Mouse (Mus musculus): ENCODE measurements around the gene Shisal2a.

Gene Shisal2a

DNA sequence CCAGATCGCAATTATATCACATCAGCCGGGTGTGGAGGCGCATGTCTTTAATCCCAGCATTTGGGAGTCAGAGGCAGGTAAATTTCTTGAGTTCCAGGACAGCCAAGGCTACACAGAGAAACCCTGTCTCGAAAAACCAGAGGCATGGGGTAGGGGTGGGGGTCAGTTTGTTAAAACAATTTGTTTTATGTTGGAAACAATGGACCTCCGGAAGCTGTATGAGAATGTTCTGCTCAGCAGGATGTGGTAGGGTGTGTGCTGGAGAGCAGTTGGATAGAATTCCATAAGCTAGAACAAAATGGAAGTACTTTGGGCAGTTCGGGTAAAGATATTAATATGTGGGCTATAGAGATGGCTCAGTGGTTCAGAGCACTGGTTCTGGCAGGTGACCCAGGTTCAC is 47.7 kb downstream of the Shisal2a start:
- no peak for DNase-seq

DNA sequence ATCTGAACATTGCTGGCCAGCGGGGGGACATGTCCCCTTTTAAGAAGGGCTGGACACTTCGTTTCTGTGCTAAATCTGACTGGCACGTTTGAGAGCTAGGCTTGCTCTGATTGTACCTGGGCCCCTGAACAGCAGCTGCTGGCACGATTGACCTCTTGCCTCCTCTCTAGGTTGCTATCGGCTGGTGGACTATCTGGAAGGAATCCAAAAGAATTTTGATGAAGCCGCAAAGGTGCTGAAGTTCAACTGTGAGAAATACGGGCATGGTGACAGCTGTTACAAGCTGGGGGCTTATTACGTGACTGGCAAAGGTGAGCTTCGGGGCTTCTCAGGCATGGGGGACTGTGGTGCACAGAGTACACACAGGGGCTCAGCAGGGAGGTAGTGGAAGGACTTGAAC is 51.1 kb downstream of the Shisal2a start:
- DNase-seq: no peak

DNA sequence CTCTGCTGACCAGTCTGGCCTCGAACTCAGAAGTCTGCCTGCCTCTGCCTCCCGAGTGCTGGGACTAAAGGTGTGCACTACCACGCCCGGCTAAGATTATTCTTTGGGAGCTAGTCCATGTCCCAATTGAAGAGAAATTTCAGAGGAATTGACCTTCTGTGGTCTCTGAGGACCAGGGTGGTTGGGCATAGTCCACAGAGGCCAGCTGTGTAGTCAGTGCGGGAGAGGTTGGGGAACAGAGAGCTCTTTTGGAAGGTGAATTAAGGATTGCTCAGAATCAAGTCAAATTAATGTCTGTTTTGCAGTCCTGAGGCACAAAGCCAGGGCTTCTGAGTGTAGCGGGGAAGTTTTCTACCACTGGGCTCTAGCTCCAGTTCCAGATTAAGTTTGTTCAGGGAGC is 53.3 kb downstream of the Shisal2a start:
- no peak for DNase-seq

DNA sequence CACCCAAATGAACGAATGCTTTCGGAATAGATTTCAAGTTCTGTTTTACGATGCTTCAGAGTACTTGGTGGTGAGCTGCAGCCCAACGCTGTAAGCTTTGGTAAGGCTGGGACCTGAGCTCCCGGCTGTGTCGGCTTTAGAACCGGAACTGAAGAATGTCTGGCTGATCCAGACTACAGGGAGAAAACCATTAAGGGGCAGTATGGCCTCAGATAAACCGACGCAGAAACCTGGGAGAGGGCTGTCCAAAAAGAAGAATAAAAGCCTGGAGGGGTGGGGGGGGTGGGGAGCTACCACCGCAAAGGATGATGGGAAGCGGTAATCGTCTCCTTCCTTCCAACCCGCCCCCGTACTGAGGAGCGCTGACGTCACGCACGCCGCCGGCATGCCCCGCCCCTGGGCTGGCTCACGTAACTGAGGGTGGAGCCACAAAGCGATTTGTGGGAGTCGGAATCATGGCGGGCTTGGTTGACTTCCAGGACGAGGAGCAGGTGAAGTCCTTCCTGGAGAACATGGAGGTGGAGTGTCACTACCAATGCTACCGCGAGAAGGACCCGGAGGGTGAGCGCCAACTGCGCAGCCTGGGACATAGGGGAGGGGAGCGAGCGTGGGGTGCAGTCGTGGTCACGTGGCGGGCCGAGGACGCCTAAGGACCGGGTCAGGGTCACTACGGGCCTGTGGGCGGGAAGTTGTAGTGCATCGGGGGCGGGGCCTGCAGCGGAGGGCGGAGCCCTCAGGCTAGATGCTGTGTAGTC is 55.2 kb downstream of the Shisal2a start, which contains the start of gene Coa7:
Gene Coa7 (plus strand): TSS at position 411 of the 755 bp plus-strand sequence.
- DNase-seq: peak; percentile 90 to 93

DNA sequence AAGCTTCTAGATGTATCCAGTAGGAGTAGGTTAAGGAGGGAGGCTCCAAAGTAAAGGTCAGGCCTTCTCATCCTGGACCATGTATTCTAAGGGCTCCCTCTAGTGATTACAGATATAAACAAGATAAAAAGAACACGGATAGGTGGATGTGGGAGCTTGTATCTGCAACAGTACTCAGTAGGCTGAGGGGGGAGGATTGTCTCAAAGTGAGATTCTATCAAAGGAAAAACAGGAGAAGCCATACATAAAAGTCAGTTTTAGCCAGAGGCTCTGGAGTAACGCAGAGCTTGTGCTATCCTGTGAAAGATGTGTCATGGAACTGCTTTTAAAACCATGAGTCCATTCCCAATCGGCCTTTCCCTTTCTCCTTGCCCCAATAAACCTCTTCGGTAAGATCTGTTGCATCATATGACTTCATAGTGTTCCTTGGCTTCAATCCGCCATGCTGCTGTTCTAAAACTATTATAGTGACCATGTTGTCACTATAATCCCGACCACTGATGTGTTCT is 56.0 kb downstream of the Shisal2a start:
- DNase-seq: no peak

DNA sequence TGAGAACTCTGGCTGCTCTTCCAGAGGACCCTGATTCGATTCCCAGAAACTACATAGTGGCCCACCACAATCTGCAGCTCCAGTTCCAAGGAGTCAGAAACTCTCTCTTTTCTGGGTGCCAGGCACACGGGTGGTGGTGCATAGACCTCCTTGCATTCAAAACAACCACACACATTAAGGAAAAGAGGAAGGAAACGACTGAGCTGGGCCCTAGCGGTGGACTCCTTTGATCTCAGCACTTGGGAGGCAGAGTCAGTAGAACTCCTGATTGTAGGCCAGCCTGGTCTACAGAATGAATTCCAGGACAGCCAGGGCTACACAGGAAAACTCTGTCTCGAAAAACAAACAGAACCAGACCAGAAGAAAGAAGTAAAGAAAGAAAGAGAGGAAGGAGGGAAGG is 59.6 kb downstream of the Shisal2a start:
- no peak for DNase-seq

DNA sequence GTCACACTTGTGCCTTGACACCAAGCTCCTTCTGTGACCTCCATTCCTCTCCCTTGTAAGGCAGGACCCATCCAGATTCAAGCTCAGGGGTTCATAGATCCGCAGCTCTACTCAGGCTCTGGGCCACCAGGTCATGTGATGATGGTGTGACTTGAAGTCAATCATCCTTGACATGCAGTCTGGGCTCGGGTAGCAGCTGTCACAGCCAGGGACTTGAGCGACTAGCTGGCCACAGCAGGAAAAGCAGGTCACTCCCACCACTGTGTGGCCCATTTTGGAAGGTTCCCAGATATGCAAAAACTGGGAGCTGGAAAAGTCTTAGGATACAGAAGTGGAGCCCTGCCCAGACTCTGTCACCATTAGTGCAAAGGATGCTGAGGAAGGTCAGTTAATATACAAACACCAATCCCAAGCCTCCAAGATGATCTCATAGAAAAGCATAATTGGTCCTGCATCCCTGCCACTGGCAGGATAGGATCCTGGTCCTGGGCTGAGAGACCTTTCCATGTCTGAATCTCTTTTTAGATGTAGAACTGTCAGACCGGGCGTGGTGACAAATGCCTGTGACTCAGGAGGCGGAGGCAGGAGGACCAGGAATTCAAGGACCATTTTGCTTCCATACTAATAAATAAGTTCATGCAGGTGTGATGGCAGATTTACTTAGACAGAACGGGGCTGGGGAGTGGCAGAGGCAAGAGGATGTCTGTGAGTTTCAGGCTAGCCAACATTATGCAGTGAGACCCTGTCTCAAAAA is 62.3 kb downstream of the Shisal2a start:
- no peak for DNase-seq

DNA sequence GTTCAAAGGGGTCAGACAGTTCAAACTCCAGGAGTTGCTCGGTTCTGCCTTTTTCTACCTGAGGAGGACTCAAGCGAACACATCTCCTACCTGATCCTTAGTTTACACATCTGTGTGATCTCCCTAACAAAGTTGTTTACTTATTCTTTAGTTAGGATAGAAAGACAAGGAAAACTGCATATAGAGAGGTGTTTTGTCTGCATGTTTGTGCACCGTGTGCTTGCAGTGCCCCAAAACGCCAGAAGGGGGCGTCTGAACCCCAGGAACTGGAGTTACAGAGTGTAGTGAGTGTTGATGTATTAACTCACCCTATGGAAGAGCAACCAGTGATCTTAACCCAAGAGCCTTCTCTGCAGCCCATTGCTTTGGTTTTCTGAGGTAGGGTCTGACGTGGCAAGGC is 63.4 kb downstream of the Shisal2a start:
- DNase-seq: no peak

DNA sequence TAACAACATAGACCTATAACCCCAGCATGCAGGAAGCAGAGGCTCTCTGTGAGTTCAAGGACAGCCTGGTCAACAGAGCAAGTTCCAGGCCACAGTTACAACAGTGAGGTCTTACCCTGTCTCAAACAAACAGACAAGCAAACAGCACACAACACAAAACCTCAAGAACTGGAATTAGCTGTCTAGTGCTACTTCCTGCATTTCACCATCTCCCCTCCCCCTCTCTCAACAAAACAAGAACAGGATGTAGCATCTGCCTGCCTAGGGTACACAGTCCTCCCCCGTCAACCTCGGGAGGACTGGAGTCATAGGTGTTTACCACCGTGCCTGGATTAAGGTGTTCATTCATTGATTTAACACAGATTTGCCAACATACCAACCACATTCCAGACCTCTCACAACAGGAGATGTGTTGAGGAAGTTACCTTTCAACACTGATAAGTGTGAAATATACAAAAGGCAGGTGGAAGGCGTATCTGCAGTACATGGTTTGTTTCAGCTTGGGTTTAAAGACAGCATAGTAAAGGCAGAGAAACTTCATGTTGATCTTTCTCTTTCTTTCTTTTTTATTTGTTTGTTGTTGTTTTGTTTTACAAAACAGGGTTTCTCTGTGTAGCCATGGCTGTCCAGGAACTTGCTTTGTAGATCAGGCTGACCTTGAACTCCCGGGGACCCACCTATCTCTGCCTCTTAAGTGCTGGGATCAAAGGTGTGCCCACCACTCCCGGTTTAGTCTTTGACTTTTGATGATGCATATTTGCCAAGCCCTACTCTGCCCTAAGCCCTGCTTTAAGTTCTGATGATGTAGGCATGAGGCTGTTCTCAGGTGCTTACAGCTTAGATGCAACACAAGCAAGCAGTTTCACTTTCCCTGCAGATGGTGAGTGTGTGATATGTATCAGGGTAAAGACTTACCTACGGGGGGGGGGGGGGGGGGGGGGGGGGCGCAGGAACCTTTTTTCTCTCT is 64.2 kb downstream of the Shisal2a start:
- peak; percentile 33 to 78 for DNase-seq

All from thymus, adult 18-20 months (tissue).